Mouse (Mus musculus): Measurements from ENCODE around the gene E2f8.

The E2f8 gene

GRCm38 (mm10) chr7:48851529-48852104 is 29.8 kb downstream of the E2f8 start:
- DNase-seq, result no peak

DNA sequence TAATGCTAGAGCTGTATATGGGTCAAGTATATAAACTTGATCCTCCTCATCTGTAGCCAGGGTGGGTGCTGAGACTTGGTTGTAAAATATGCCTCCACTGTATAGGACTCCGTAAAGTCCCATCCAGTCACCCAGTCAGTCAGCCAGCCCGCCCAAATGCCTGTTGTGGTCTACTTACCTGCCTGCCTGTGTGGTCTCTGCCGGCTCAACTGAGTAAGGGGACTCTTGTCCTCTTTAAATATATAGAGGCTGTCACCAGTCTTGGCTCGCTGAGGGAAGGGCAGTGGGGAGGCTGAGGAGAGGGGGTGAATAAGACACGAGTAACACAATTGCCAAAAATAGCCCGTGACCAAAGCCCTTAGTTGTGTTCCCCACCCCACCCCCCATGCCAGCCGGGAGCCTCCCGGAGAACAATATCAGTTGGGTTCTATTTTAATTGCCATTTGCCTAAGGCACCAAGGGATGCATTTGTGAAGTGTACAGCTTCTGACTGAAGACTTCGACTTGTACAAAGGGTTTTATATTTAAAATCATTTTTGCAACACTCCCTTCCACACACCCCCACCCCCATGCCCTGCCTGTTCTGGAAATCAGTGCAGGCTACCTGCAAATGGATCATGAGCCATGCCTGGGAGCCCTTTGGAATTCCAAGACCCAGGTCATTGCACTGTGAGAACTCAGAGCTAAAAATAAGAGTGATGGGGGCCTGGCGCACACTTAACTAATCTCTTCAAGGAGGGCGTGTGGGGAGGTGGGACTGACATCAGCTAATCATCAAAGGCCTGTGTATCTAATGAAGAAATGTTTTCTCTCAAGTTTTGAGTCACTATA is 33.4 kb downstream of the E2f8 start, which contains the start of gene Csrp3:
Gene Csrp3, minus strand, starts transcription at position 214 of the 831 bp plus-strand sequence.
- DNase-seq, result no peak

- DNase-seq, result no peak
Observed at GRCm38 (mm10) chr7:48846755-48847154, 34.6 kb downstream of the E2f8 start.

DNA sequence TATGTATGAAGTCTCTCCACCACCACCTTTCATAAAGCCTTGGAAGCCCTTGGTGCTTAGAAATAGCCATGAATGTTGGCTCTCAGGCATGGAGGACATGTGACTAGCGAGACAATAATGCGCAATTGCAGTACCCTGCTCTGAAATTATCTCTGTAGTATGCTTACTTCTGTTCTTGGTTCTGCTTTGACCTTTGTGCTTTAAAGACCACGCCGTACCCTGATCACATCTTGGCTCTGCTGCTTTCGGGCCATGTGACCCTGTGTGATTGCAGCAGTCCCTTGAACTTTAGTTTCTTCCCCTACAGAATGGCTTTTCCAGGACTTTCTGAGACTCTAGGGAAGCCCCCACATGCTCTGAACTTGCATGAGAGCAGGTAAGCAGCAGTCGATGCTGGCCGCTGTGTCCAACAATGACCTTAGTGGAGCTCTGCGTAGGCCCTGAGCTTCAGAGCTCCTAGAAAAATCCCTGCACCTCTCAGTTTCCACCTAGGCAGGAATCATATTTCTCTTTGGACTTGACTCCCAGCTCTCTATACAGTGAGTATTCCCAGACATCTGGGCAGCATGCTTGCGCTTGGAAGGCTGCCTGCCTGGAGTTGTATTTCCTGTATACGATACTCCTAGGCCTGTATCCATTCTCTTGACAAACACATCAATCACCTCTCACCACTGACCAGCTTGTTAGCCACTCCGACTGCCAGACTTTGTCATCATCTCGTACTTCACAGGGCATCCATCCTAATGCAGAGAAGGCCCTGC is 36.0 kb downstream of the E2f8 start:
- DNase-seq, result no peak

DNA sequence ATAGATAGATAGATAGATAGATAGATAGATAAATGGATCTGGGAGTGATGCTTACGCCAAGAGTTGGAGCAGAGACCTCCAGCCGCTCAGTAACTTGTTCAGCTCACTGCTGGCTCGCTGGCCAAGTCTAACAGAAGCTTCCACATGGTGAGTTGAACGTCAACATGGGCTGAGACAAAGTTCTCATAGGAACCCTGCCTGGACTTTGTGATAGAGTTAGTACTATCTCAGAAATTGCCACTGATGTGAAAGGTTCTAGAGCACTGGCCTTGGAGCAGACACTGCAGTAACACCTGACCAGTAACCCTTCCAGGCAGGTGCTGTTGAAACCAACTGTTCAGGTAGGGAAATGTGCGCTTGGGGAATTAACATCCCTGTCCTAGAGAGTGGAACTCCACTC is 37.9 kb downstream of the E2f8 start:
- DNase-seq, result no peak

DNA sequence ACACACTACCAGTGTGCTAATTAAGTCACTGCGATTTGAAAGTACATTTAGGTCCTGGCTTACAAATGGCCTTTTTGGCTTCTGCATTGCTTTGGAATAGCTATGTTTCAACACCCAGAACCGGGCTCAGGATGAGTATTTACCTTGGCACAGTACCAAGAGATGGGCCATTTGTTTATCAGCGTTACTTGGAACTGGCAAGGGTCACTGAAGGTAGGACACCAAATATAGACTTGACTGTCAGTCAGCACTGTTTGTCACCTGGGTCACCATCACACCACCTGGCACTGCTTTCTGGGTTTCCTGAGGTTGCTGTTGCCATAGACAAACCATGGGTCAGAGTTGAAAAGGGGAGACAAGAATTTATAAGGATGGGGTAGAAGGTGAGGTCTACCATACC is 39.0 kb downstream of the E2f8 start:
- DNase-seq, result no peak

DNA sequence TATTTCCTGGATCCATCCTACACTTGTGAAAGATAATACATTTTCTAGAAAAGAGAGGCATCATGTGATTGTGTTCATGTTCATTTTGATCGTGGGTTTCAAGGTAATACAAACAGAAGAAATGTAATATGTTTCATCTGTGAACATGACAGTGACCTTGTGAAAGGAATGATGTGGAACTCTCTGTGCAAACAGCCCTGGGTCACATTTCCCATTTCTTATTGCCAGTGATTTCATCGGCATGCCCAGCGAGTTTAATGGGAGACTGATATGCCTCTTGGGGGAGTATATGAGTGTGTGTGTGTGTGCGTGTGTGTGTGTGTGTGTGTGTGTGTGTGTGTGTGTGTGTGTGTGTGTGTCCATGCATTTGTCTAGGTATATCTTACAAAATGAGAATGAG is 39.9 kb downstream of the E2f8 start:
- DNase-seq, result no peak

- DNase-seq, result no peak
Observed at GRCm38 (mm10) chr7:48840545-48840944, 40.9 kb downstream of the E2f8 start.

GRCm38 (mm10) chr7:48838434-48838833 is 43.0 kb downstream of the E2f8 start:
- no peak for DNase-seq

DNA sequence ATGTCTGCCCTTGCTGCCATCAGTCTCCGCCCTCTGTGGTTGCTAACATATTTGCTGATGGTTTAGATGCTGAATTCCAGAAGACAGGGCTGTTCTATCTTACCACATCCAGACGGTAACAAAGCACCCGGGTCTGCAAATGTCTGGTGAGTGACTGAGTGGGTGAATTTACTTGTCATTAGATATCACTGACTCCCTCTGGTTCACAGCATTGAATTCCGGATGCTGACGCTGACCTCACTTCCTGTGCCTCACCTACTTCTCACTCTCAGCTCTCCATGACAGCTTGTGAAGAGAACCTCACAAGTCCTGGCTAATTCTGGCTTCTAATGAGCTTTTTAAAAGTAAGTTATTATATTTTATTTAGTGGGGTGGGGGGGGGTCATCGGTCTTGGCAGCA is 44.4 kb downstream of the E2f8 start:
- DNase-seq, result no peak

DNA sequence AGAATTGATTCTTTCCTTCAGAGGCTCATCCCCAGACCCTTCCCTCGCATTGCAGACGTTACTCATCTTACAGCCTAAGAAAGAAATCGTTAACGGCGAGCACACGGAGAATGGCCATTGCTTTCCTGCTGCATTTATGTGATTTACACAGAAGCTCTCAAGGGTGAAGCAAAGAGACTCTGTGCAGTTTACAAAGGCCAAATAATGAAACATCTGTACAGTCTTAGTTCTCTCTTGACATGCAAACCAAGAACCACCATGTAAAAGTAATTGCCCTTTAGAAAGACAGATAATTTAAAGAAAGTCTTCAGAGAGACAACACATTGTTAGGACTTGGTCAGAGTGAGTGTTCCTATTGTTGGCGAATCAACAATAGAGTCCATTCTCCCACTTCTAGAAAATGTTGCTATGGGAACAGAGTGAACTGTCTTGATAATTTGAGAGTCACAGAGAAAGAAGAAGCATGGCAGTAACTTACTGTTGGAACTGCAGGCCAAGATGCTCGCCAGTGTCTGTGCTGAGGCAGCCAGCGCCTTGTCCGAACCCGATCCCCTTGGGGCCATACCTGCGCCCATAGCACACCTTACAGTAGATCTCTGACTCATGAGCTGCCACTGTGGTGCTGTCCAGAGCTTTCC is 46.3 kb downstream of the E2f8 start:
- DNase-seq, result no peak

DNA sequence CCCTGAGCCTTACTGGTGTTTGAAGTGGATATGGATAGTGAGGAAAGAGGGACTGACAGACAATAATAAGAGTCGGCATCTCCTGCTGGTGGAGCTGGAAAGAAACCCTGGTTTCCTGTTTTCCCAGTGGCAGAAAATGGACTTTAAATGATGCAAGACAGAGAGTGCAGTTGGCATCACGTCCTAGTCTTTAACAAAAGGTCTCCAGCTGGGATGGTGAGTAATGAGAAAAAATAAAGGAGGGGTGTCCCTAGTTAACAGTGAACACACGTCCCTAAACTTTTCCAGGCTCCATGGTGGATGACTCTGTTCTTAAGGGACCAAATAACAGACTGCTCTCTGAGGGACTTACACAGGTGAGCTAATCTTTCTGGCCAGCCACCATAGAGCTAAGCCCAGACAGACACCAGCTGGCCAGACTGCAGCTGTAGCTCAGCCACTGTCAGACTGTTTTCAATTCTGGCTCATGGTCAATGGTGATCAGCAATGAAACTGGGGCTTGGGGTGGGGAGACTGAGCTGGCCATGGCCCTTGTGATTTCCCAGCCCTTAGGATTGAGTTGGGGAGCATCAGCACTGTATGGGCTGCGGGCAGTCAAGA is 46.9 kb downstream of the E2f8 start:
- DNase-seq, result no peak

- no peak for DNase-seq
Observed at GRCm38 (mm10) chr7:48832735-48833134, 48.7 kb downstream of the E2f8 start.

- no peak for DNase-seq
Observed at GRCm38 (mm10) chr7:48830395-48830794, 51.0 kb downstream of the E2f8 start.

- DNase-seq, result no peak
Observed at GRCm38 (mm10) chr7:48829177-48829910, 52.1 kb downstream of the E2f8 start.

DNA sequence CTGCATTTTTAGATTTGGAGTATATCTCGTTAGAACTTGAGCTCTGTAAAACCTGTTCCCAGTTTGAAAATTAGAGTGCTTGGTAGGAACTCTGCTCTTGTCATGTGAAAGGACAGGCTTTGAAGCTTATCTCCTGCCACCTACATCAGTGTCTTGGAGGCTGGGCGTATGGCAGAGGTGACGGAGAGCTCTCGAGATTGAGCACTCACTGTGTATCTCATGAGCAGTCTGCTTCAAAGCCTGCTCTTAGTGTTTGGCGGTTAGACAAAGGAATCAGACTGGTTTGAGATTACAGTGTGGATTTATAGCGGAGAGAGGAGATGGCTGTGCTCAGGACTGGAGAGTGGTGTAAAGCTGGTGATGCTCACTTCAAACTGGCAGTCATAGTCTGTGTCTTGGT is 56.2 kb downstream of the E2f8 start:
- DNase-seq, result no peak

DNA sequence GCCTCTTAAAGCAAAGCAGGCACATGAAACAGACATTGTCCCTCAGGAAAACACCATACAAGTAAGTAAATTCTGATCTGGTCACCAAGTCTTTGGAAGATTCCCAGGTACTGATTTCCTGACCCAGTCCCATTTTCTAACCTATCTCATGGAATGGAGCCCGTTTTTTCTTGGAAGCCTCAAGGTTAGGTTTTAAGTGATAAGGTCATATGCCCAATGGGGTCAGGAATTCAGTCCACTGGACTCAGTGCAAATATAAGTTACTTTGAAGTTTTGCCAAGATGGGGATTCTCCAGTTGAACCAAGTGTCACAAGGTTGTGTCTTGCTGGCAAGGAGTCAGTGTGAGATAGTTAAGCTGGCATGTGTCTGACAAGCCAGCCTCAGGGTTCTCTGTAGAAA is 56.7 kb downstream of the E2f8 start:
- no peak for DNase-seq

GRCm38 (mm10) chr7:48823621-48824020 is 57.8 kb downstream of the E2f8 start:
- no peak for DNase-seq

- DNase-seq, result no peak
Observed at GRCm38 (mm10) chr7:48821654-48822053, 59.7 kb downstream of the E2f8 start.

Data from kidney, postnatal 4 days (tissue).